Mouse (Mus musculus) kidney, adult 8-10 months (tissue): ENCODE results near the gene Stx8.

Experiments used
- DNase-seq, 2 experiments: peaks; one replicate each; pipeline ENCODE4 v3.0.0; 2022

The Stx8 gene

DNA sequence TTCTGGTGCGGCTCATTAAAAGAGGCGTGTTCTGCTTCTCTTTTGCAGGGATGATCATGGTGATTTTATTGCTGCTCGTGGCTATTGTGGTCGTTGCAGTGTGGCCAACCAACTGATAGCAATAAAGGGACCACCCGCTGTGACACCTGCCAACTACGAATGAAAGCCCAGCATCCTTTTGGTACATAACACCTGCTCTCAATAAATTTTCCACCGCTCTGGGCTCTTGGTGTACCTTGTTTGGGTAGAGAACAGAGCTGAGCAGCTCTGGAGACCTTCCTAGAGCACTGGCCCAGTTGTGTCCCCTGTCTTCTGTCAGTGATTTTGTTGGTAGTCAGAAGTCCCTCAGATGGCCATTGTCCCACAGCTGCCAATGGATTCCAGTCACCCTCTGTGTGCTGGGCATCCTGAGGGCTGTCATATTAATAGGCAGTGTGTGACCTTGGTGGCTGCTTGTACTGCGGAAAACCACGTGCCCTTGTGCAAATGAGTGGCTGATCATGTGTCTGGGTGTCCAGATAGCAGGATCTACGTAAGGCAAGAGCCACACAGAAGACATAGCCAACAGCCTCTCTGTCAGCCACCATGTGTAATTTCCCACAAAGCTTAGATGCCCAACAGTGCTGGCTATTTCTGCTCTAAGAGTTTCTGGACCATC is 237.8 kb downstream of the Stx8 start:
- no peak for DNase-seq

DNA sequence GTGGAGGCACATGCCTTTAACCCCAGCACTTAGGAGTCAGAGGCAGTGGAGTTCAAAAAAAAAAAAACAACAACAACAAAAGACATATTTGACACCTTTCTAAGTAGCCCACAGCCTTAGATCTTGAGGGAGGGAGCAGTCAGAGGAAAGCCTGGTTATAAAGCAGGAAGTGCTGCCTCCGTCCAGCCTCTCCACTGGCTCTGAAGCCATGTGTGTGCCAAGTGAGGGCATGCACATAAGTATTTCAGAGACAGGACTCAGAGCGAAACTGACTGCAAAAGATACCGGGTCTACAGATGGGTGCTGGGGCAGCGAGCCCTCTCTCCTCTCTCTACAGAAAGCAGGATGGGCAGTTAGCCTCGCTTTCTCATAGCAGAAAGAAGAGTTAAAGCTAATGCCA is 238.4 kb downstream of the Stx8 start:
- no peak for DNase-seq

DNA sequence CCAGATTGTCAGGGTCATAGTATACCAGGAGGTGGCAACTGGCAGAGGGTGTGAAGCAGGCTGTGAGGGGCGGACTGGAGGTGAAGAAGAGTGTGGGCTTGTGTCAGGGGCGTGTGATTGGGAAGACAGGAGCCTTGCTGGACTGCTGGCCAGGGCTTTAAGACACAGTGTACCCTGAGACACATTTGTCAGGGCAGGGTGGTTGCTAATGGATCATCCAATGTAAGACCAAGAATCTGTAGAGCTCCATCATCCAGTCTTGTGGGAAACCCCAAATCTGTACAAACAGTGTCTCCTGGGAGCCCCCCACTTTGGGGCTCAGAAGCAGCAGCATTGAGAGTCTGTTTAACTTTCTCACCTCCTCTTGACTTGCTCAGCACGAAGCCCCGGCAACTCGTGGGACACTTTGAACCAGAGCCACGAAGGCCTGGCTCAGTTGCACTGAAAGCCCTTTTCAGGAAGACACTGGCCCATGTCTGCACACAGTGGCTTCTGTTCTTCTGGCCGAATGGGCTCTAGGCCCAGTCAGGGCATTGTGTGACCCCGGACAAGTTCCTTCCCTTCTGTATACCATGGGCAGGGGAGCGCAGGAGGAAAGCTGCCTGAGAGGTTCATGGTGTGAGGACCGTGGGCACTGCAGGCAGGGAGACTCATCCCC is 239.7 kb downstream of the Stx8 start:
- DNase-seq = no peak

GRCm38 (mm10) chr11:68208023-68208422 is 242.0 kb downstream of the Stx8 start:
- DNase-seq = no peak

DNA sequence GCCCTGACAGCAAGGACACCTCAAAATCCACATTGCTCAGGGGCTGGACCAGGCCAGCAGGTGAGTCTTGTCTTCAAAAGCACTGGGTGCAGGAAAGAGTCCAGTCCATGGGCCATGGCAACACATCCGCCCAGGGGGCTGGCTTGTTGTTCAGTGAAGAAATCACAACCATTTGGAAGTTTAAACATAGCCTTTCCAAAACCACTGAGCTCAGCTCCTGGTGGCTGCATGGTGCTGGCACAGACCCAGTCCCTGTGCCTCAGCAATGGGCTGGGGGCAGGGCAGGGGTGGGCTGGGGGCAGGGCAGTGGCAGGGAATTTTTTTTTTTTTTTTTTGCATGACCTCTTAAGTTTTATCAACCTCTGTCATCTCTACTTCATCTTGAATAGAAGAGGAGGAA is 242.6 kb downstream of the Stx8 start:
- DNase-seq = peak in 1 of 2 experiments; percentile 22

- no peak for DNase-seq
Observed at GRCm38 (mm10) chr11:68209506-68209905, 243.5 kb downstream of the Stx8 start.

- DNase-seq = peak; percentile 27 to 37
Observed at GRCm38 (mm10) chr11:68210714-68211113, 244.7 kb downstream of the Stx8 start.

GRCm38 (mm10) chr11:68211924-68212578 is 246.1 kb downstream of the Stx8 start:
- DNase-seq = peak; percentile 41 to 56

GRCm38 (mm10) chr11:68213896-68214295 is 247.9 kb downstream of the Stx8 start:
- DNase-seq = peak; percentile 30 to 38

DNA sequence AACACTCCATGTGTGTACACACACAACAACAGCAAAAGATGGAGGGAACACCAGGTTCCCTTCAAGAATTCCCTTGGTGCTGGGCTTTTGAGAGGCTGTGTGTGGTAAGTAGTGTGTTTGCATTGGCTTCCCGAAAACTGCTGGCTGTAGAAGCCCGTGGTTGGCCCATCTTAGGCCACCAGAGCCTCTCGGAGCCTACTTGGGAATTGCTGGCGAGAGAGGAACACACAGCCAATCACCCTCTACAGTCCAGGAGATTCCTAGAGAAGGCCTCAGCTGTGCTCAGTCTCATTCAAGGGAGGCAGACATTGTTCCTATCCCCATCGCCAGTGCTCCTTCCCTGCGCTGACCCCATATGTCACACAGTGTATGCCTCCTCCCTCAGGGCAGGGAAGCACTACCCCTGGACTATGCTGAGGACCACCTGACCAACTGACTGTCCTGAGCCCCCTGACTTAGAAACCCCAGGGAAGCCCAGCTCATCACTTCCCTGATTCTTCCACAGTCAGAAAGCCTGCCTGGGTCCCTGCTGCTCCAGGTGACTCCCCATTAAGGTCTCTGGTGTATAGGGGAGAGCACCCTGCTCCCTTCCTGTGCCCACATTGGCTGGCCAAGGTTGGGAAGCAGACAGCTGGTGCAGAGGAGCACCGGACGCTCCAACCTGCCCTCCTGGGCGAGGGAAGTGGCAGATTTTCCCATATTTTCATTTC is 248.7 kb downstream of the Stx8 start:
- no peak for DNase-seq

DNA sequence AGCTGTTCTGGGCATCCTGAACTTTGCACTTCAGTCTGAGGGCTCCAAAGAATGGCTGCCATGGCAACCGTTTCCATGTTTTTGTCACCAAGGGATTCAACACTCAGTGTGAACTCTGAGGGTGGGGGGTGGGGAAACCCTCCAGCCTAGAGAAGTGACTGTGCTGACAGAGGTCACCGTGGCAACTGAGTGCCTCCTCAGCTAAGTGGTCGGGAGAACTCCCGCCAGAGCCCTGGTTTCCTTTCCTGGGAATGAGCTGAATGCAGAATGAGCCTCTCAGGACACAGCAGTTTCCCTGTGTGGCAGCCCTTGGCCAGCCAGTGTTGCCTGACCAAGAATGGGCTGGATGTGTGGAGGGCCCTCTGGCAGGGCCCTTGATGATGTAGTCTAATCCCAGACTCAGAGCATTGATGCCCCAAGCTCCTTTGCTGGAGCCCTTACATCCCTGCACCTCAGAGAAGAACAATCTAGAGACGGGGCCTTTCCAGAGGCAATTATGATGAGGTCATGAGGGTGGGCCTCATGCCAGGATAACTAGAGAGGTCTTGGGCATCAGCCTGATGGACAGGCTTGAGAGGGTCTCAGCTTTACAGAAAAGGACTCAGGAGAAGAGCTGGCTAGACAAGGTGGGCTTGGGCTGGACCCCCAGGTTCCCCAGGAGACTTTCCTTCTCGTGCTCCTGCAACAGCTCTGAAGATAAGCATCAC is 249.4 kb downstream of the Stx8 start:
- DNase-seq = peak; percentile 43 to 61

DNA sequence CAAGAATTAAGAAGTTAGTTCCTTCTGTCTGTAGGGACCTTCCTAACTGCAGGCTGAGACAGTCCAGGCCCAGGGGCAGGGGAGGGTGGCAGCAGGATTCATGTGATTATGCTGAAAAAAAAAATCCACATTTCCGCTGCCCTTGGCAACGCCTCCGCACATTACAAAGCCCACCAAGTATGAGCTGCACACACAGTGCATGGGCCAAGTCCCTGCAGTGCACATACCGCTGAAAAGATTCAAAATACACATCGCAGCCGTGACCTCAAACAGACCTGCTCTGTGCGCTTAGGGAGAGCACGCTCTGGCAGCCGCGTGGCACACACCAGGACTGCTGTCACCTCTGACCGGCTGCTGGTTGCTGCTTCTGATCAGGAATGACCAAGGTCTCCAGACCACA is 250.0 kb downstream of the Stx8 start:
- DNase-seq = no peak

DNA sequence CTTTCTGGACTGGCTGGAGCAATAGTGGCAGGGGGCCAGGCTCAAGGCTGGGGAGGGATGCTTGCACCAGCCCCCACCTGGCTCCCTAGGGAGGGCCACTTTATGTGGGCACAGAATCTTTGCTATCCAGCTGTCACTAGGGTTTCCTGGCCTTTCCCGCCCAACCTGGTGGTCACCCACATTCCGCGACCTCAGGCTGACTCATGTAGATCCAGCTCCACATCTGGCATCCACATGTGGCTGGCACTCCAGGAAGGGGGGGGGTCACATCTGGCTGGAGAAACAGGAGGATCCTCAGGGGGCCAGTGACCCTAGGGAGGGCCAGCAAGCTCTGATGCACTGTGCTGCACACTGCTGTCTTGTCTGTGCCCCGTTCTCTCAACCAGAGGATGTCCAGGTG is 254.7 kb downstream of the Stx8 start:
- DNase-seq = no peak

- no peak for DNase-seq
Observed at GRCm38 (mm10) chr11:68222209-68222608, 256.2 kb downstream of the Stx8 start.

DNA sequence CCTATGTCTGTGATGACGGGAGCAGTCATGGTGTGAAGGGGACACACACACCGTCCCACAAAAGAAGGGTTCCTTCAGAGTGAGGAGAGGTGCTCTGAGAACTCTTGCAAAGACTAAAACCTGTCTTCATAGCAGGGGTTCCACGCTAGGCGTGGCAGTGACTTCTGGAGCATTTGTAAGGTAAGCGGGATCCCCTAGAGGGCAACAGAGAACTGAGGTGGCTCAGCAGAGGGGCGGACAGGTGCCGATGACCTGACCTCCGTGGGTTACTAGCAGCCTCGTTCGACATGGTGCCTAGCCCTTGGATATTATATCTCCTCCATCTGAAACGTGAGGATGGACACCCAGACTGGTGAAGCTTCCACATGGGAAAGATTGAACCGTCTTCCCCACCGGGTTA is 257.1 kb downstream of the Stx8 start:
- DNase-seq = no peak

GRCm38 (mm10) chr11:68226654-68227057 is 260.7 kb downstream of the Stx8 start:
- DNase-seq = no peak

DNA sequence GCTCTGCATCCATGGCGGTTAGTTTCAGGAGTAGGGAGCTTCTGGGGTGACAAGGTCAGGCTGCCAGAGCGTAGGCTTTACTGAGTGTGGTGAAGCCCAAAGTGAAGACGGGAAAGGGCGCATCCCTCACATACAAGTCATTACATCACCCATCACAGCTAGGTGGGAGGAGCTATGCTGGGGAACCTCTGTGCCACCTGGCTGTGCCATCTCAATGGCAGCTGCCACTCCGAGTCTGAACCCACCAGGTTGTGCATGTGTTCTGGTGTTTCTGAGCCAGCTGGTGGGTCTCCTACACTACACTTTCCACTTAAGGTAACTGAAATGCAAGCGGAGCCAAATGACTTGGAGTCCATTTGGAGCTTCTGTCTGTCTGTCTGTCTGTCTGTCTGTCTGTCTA is 261.8 kb downstream of the Stx8 start:
- no peak for DNase-seq

DNA sequence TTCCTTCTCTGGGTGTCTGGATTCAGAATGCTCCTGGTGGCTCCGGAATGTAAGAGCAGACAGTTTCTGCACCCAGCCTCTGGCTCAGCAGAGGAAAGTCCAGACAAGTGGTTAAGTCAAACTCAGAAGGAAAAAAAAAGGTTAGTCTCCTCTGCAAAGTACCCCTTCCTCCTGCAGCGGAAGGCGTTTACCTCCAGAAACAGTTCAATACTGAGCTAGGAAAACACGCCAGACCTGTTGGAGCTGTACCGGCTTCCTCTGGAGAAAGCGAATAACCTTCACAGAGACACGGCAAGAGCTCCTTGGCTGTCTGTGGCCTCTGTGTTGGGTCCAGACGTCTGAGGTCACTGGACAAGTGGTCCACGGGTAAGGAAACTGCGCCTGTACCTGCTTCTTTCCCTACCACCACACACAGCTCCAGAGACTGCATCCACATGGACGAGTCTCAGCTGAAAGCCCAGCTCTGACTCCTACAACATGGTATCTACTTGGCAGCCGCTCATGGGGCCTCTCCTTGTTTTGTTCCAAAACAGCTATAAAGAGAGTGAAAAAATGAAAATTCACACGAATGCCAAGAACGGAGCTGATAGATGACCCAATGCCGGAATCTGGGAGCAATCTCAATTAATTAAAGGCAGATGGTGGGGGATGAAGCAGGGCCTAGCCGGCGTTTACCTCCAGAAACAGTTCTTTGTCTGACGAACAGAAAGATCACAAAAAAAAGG is 263.1 kb downstream of the Stx8 start:
- no peak for DNase-seq

- no peak for DNase-seq
Observed at GRCm38 (mm10) chr11:68231558-68231957, 265.6 kb downstream of the Stx8 start.

DNA sequence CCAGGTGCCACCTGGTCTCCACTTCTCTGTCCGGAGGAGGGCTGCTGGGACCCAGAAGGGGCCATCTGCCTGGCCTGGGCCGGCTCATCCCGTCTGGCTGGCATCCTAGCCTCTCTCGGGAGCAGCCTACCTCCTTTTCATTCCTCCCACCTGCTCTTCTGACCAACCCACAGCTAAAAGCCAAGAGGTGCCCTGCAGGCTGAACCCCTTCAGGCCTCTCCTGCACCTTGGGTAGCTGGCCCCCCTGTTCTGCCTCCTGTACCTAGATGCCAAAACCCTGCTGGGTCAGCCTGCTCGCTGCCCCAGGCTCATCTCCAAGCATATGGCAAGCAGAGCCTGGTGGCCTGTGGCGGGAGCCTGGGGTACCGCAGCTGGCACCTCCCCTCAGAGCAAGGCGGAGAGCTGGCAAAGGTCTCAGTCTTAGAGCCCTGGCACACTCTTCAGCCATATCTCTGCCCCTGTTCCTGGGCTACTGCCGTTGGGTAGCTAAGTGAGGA is 267.5 kb downstream of the Stx8 start:
- DNase-seq = no peak

- no peak for DNase-seq
Observed at GRCm38 (mm10) chr11:68239756-68240155, 273.8 kb downstream of the Stx8 start.
